9 mouse cellular contexts compared by ENCODE assay signal in the genomic region with DNA sequence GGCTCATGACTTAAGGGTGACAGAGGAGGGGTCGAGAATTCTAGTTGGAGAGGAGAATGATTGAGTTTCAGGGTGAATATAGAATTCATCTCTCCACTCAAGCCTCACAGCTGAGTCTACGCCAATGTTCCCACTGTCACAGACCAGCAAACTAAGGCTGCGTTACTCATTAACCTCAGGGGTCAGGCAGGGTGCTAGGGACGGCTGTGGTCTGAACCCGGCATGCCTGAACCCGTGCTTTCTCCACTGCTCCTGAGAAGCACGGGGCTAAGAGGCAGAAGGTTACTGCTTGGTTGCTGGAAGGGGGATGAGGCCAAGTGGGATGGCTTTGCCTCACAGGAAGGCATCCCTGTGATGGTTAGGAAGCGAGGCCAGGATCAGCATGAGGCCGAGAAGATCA. TPM values are rescaled to one million over a fixed set of nuclear protein-coding genes. Genes with fewer than 3 reads are reported as not detected.
DNase-seq lines count a peak whose midpoint lies in the region; ATAC-seq and TF ChIP-seq lines count a peak whose summit lies in the region.
"Had no signal": no experiment of that assay in that cellular context is flagged by ENCODE, and none has a peak within 500 bp of the region (broad histone marks: within the 10 kb centered on the region; RNA-seq: fewer than 3 reads in every experiment).

No protein-coding gene starts in this region.

- peak overlapping the region; percentile 19 for H3K4me3 ChIP-seq in erythroblast, embryonic 14.5 days (replicated peaks)
- no peak overlapping the region for H3K4me3 ChIP-seq in lung, embryonic 16.5 days (ENCODE audit: low read length)
- H3K4me3 ChIP-seq in stomach, postnatal 0 days (ENCODE audit: low read depth, low read length) = no peak overlapping the region
- H3K4me3 ChIP-seq in forebrain, embryonic 13.5 days = no peak overlapping the region

- no peak overlapping the region for H3K9ac ChIP-seq in lung, embryonic 16.5 days (ENCODE audit: low read length)
- no peak overlapping the region for H3K9ac ChIP-seq in stomach, postnatal 0 days (ENCODE audit: low read length)
- H3K9ac ChIP-seq in forebrain, embryonic 13.5 days = no peak overlapping the region

- H3K4me1 ChIP-seq in erythroblast, embryonic 14.5 days (ENCODE audit: control insufficient read depth) = no peaks in the 10 kb centered on the region
- H3K4me1 ChIP-seq in lung, embryonic 16.5 days (replicated peaks; ENCODE audit: control insufficient read depth, insufficient read depth, low read length) = peaks cover 3% of the 10 kb centered on the region; the same call in 1 of the 2 replicates
- peaks cover 5% of the 10 kb centered on the region; the same call in 1 of the 2 replicates for H3K4me1 ChIP-seq in stomach, postnatal 0 days (replicated peaks; ENCODE audit: control insufficient read depth, insufficient read depth)
- H3K4me1 ChIP-seq in forebrain, embryonic 13.5 days = peaks cover 6% of the 10 kb centered on the region; the same call in 1 of the 2 replicates

- peaks cover 6% of the 10 kb centered on the region for H3K27me3 ChIP-seq in erythroblast, embryonic 14.5 days (ENCODE audit: control insufficient read depth)
- no peaks in the 10 kb centered on the region for H3K27me3 ChIP-seq in lung, embryonic 16.5 days (ENCODE audit: control insufficient read depth, insufficient read depth, low read depth, low read length)
- no peaks in the 10 kb centered on the region for H3K27me3 ChIP-seq in stomach, postnatal 0 days (ENCODE audit: control insufficient read depth, insufficient read depth, low read length)
- no peaks in the 10 kb centered on the region for H3K27me3 ChIP-seq in forebrain, embryonic 13.5 days

- no peak for TF ChIP-seq CTCF in stomach, postnatal 0 days (IDR thresholded peaks at IDR 0.05; ENCODE audit: low read depth)

- no peaks in the 10 kb centered on the region for H3K9me3 ChIP-seq in erythroblast, embryonic 14.5 days (ENCODE audit: control insufficient read depth, low read length)
- H3K9me3 ChIP-seq in lung, embryonic 16.5 days (ENCODE audit: control insufficient read depth, low read length) = no peaks in the 10 kb centered on the region
- no peaks in the 10 kb centered on the region for H3K9me3 ChIP-seq in stomach, postnatal 0 days (ENCODE audit: control insufficient read depth, low read length)
- H3K9me3 ChIP-seq in forebrain, embryonic 13.5 days (replicated peaks) = no peaks in the 10 kb centered on the region

- no peak overlapping the region; the same call in 1 of the 2 replicates for H3K4me2 ChIP-seq in lung, embryonic 16.5 days (ENCODE audit: low read depth, low read length)
- peak overlapping the region; percentile 5; the same call in 1 of the 2 replicates for H3K4me2 ChIP-seq in stomach, postnatal 0 days (replicated peaks; ENCODE audit: low read depth)
- no peak overlapping the region for H3K4me2 ChIP-seq in forebrain, embryonic 13.5 days

- no peak for DNase-seq in lung, postnatal 10 days
- DNase-seq in kidney, postnatal 4 days = peak; percentile 25 to 55
- no peak for DNase-seq in stomach, postnatal 0 days (ENCODE audit: low spot score)

- TF ChIP-seq EP300 in stomach, postnatal 0 days (optimal IDR thresholded peaks at IDR 0.05) = no peak

- ATAC-seq in erythroblast, adult 5-6 weeks (replicated peaks; ENCODE audit: low FRiP score, poor library complexity, severe bottlenecking) = no peak
- ATAC-seq in lung, embryonic 16.5 days (ENCODE audit: low read depth) = 0 out of 2 replicates have a peak, but pooled peaks have one; percentile 17
- ATAC-seq in stomach, postnatal 0 days (ENCODE audit: low FRiP score, low TSS enrichment) = no peak
- ATAC-seq in megakaryocyte progenitor cell, adult 5-6 weeks (replicated peaks; ENCODE audit: poor library complexity) = no peak
- no peak for ATAC-seq in forebrain, embryonic 13.5 days

- H3K36me3 ChIP-seq in erythroblast, embryonic 14.5 days (ENCODE audit: control insufficient read depth) = no peaks in the 10 kb centered on the region
- no peaks in the 10 kb centered on the region for H3K36me3 ChIP-seq in lung, embryonic 16.5 days (ENCODE audit: control insufficient read depth, insufficient read depth, low read length)
- H3K36me3 ChIP-seq in stomach, postnatal 0 days (ENCODE audit: control insufficient read depth, insufficient read depth, low read length) = no peaks in the 10 kb centered on the region
- no peaks in the 10 kb centered on the region for H3K36me3 ChIP-seq in forebrain, embryonic 13.5 days (ENCODE audit: poor library complexity, severe bottlenecking)

- no peak overlapping the region for H3K27ac ChIP-seq in lung, embryonic 16.5 days (ENCODE audit: low read length)
- H3K27ac ChIP-seq in stomach, postnatal 0 days (replicated peaks) = no peak overlapping the region
- H3K27ac ChIP-seq in forebrain, embryonic 13.5 days = no peak overlapping the region

- WGBS in lung, embryonic 16.5 days = 24% methylated on average over 9 of the region's 9 CpGs
- WGBS in stomach, postnatal 0 days = 35% methylated on average over 9 of the region's 9 CpGs
- WGBS in forebrain, embryonic 13.5 days = 70% methylated on average over 9 of the region's 9 CpGs

RNA-seq across cellular contexts. Expression of a gene that starts 0.5 kb away (rescaled TPM):
- polyA plus RNA-seq in erythroblast, embryonic 14.5 days (2012) = 0.39 and 0.55 TPM in 2 replicates
- total RNA-seq in erythroblast, adult 5-6 weeks (2015; ENCODE audit: low replicate concordance) = 1.7 and 3.1 TPM in 2 replicates
- total RNA-seq in erythroblast, adult 5-6 weeks (2017; ENCODE audit: low replicate concordance) = 0.56 and 1.4 TPM in 2 replicates
- polyA plus RNA-seq in lung, embryonic 16.5 days (2015; fragmentation: Nextera tagmentation; extraction: Ambion mirVana) = 0.84 and 1.4 TPM in 2 replicates
- 0.46 and 0.52 TPM in 2 replicates for polyA plus RNA-seq in stomach, postnatal 0 days (2015; fragmentation: Nextera tagmentation; extraction: Ambion mirVana)
- 3.9 and 4.3 TPM in 2 replicates for total RNA-seq in megakaryocyte progenitor cell, adult 5-6 weeks (2015)
- total RNA-seq in megakaryocyte progenitor cell, adult 5-6 weeks (2017) = 3.4 and 3.5 TPM in 2 replicates
- 4.1 and 7.7 TPM in 2 replicates for polyA plus RNA-seq in forebrain, embryonic 13.5 days (2015; fragmentation: Nextera tagmentation; extraction: Ambion mirVana)

RNA-seq across cellular contexts. Expression of a gene that starts 42.4 kb away (rescaled TPM):
- polyA plus RNA-seq in erythroblast, embryonic 14.5 days (2012) = not detected in 2 replicates
- total RNA-seq in erythroblast, adult 5-6 weeks (2015; ENCODE audit: low replicate concordance) = 0.63 and 1.7 TPM in 2 replicates
- total RNA-seq in erythroblast, adult 5-6 weeks (2017; ENCODE audit: low replicate concordance) = 1.9 and 3.2 TPM in 2 replicates
- polyA plus RNA-seq in lung, embryonic 16.5 days (2015; fragmentation: Nextera tagmentation; extraction: Ambion mirVana) = not detected in 2 replicates
- 0.11 and 0.17 TPM in 2 replicates for polyA plus RNA-seq in stomach, postnatal 0 days (2015; fragmentation: Nextera tagmentation; extraction: Ambion mirVana)
- 0.37 and 1.0 TPM in 2 replicates for total RNA-seq in megakaryocyte progenitor cell, adult 5-6 weeks (2015)
- 0.54 and 3.6 TPM in 2 replicates for total RNA-seq in megakaryocyte progenitor cell, adult 5-6 weeks (2017)
- 0.35 and 0.64 TPM in 2 replicates for polyA plus RNA-seq in forebrain, embryonic 13.5 days (2015; fragmentation: Nextera tagmentation; extraction: Ambion mirVana)
- polyA plus RNA-seq: neural tube, embryonic 14.5 days had no signal

RNA-seq across cellular contexts. Expression of a gene that starts 54.8 kb away (rescaled TPM):
- 0.15 TPM in 1 of 2 replicates, not detected in the other for polyA plus RNA-seq in erythroblast, embryonic 14.5 days (2012)
- 18.8 and 38.2 TPM in 2 replicates for total RNA-seq in erythroblast, adult 5-6 weeks (2015; ENCODE audit: low replicate concordance)
- 26.9 and 27.9 TPM in 2 replicates for total RNA-seq in erythroblast, adult 5-6 weeks (2017; ENCODE audit: low replicate concordance)
- polyA plus RNA-seq in lung, embryonic 16.5 days (2015; fragmentation: Nextera tagmentation; extraction: Ambion mirVana) = 7.3 and 7.9 TPM in 2 replicates
- 4.7 and 5.1 TPM in 2 replicates for polyA plus RNA-seq in stomach, postnatal 0 days (2015; fragmentation: Nextera tagmentation; extraction: Ambion mirVana)
- total RNA-seq in megakaryocyte progenitor cell, adult 5-6 weeks (2015) = 2.2 and 2.6 TPM in 2 replicates
- 1.8 and 2.5 TPM in 2 replicates for total RNA-seq in megakaryocyte progenitor cell, adult 5-6 weeks (2017)
- 0.76 and 0.84 TPM in 2 replicates for polyA plus RNA-seq in forebrain, embryonic 13.5 days (2015; fragmentation: Nextera tagmentation; extraction: Ambion mirVana)

Comparison
In these comparisons a context has a peak if more than half of its experiments do, and no peak if none do; other contexts are left out.
1. DNase-seq: peak in kidney, postnatal 4 days (2 of 2); none in lung, postnatal 10 days (single experiment) and stomach, postnatal 0 days (single experiment).